Mouse (Mus musculus): Measurements from ENCODE around the gene Atp2a3.

Gene Atp2a3

GRCm38 (mm10) chr11:72997529-72998326 lies 36.8 kb downstream of the Atp2a3 start:
- DNase-seq (ENCODE audit: low read depth in 2 of 2, low spot score in 2 of 2) = no peak

- no peak for DNase-seq (ENCODE audit: low read depth in 2 of 2, low spot score in 2 of 2)
Measured at GRCm38 (mm10) chr11:72998771-72999170, 37.8 kb downstream of the Atp2a3 start, which contains the start of gene P2rx1. Gene P2rx1, plus strand, starts transcription at chr11:72999103.

GRCm38 (mm10) chr11:73001029-73001428 lies 40.1 kb downstream of the Atp2a3 start:
- peak; percentile 35 to 60 for DNase-seq (ENCODE audit: low read depth in 2 of 2, low spot score in 2 of 2)

- peak; percentile 35 to 50 for DNase-seq (ENCODE audit: low read depth in 2 of 2, low spot score in 2 of 2)
Measured at GRCm38 (mm10) chr11:73006377-73006776, 45.4 kb downstream of the Atp2a3 start.

GRCm38 (mm10) chr11:73007113-73007512 lies 46.1 kb downstream of the Atp2a3 start:
- no peak for DNase-seq (ENCODE audit: low read depth in 2 of 2, low spot score in 2 of 2)

GRCm38 (mm10) chr11:73007698-73008481 lies 46.9 kb downstream of the Atp2a3 start:
- peak; percentile 40 to 55 for DNase-seq (ENCODE audit: low read depth in 2 of 2, low spot score in 2 of 2)

GRCm38 (mm10) chr11:73008826-73009225 lies 47.9 kb downstream of the Atp2a3 start:
- DNase-seq (ENCODE audit: low read depth in 2 of 2, low spot score in 2 of 2) = no peak

GRCm38 (mm10) chr11:73009531-73010274 lies 48.7 kb downstream of the Atp2a3 start:
- no peak for DNase-seq (ENCODE audit: low read depth in 2 of 2, low spot score in 2 of 2)

- DNase-seq (ENCODE audit: low read depth in 2 of 2, low spot score in 2 of 2) = no peak
Measured at GRCm38 (mm10) chr11:73013981-73014380, 53.0 kb downstream of the Atp2a3 start.

- no peak for DNase-seq (ENCODE audit: low read depth in 2 of 2, low spot score in 2 of 2)
Measured at GRCm38 (mm10) chr11:73014831-73015344, 53.9 kb downstream of the Atp2a3 start.

GRCm38 (mm10) chr11:73015391-73016102 lies 54.6 kb downstream of the Atp2a3 start:
- no peak for DNase-seq (ENCODE audit: low read depth in 2 of 2, low spot score in 2 of 2)

GRCm38 (mm10) chr11:73016103-73016420 lies 55.1 kb downstream of the Atp2a3 start:
- DNase-seq (ENCODE audit: low read depth in 2 of 2, low spot score in 2 of 2) = no peak

GRCm38 (mm10) chr11:73018471-73019146 lies 57.6 kb downstream of the Atp2a3 start, which contains the start of gene Camkk1:
Gene Camkk1, plus strand, starts transcription at chr11:73019008.
- peak; percentile 85 for DNase-seq (ENCODE audit: low read depth in 2 of 2, low spot score in 2 of 2)

- DNase-seq (ENCODE audit: low read depth in 2 of 2, low spot score in 2 of 2) = peak; percentile 85 to 88
Measured at GRCm38 (mm10) chr11:73019147-73019795, 58.3 kb downstream of the Atp2a3 start.

- no peak for DNase-seq (ENCODE audit: low read depth in 2 of 2, low spot score in 2 of 2)
Measured at GRCm38 (mm10) chr11:73020953-73021800, 60.2 kb downstream of the Atp2a3 start.

GRCm38 (mm10) chr11:73023099-73023498 lies 62.1 kb downstream of the Atp2a3 start:
- no peak for DNase-seq (ENCODE audit: low read depth in 2 of 2, low spot score in 2 of 2)

GRCm38 (mm10) chr11:73023827-73024226 lies 62.9 kb downstream of the Atp2a3 start:
- DNase-seq (ENCODE audit: low read depth in 2 of 2, low spot score in 2 of 2) = no peak

- DNase-seq (ENCODE audit: low read depth in 2 of 2, low spot score in 2 of 2) = no peak
Measured at GRCm38 (mm10) chr11:73024236-73024904, 63.4 kb downstream of the Atp2a3 start.

Measured in CD8-positive naive resting alpha-beta T cell, adult 2 months (primary cell).